Mouse (Mus musculus): Measurements from ENCODE around the gene Map7d1. TPM values are rescaled to one million over a fixed set of nuclear protein-coding genes. Genes with fewer than 3 reads are reported as not detected.

The Map7d1 gene
- 69.6 and 79.7 TPM in 2 replicates for polyA plus RNA-seq (2014; fragmentation: Nextera tagmentation; extraction: Ambion mirVana)

- peak; percentile 85 for ATAC-seq (ENCODE audit: low read depth)
- H3K4me3 ChIP-seq (ENCODE audit: low read depth, low read length) = peak within 1 kb of the TSS; percentile 100
- no peaks in the 10 kb centered on the region for H3K36me3 ChIP-seq (ENCODE audit: control insufficient read depth, insufficient read depth, low read length)
- WGBS = under 1% methylated on average over 54 of the region's 59 CpGs
- H3K9ac ChIP-seq (replicated peaks; ENCODE audit: low read depth, low read length) = peak within 1 kb of the TSS; percentile 98
- no peaks in the 10 kb centered on the region for H3K27me3 ChIP-seq (ENCODE audit: control insufficient read depth, insufficient read depth, low read length)
- peak within 1 kb of the TSS; percentile 99 for H3K4me2 ChIP-seq (ENCODE audit: low read depth, low read length)
- peaks cover 62% of the 10 kb centered on the region for H3K4me1 ChIP-seq (ENCODE audit: control insufficient read depth, insufficient read depth, low read length)
- H3K9me3 ChIP-seq (ENCODE audit: control insufficient read depth, low read length) = no peaks in the 10 kb centered on the region
- H3K27ac ChIP-seq (ENCODE audit: low read depth, low read length) = peak within 1 kb of the TSS; percentile 86
Measured at GRCm38 (mm10) chr4:126256131-126256791, at the start of gene Map7d1. Gene Map7d1 (minus strand): TSS chr4:126256343.

GRCm38 (mm10) chr4:126305428-126305827 lies 49.3 kb upstream of the Map7d1 start:
- Histone ChIP-seq H3K36me3 (ENCODE audit: control insufficient read depth, insufficient read depth, low read length) (no peaks in the 10 kb centered on the region), H3K9me3 (ENCODE audit: control insufficient read depth, low read length) (no peaks in the 10 kb centered on the region), H3K27me3 (ENCODE audit: control insufficient read depth, insufficient read depth, low read length) (peaks cover 22% of the 10 kb centered on the region), H3K4me2 (ENCODE audit: low read depth, low read length) (no peak overlapping the region), H3K4me3 (ENCODE audit: low read depth, low read length) (no peak overlapping the region), H3K9ac (replicated peaks; ENCODE audit: low read depth, low read length) (no peak overlapping the region), H3K27ac (ENCODE audit: low read depth, low read length) (no peak overlapping the region), H3K4me1 (ENCODE audit: control insufficient read depth, insufficient read depth, low read length) (peaks cover 11% of the 10 kb centered on the region)
- ATAC-seq (ENCODE audit: low read depth) = no peak
- 100% methylated on average over 1 of the region's 1 CpGs for WGBS

GRCm38 (mm10) chr4:126303877-126304276 lies 47.7 kb upstream of the Map7d1 start:
- H3K9ac ChIP-seq (replicated peaks; ENCODE audit: low read depth, low read length) = no peak overlapping the region
- H3K4me2 ChIP-seq (ENCODE audit: low read depth, low read length) = no peak overlapping the region
- no peaks in the 10 kb centered on the region for H3K36me3 ChIP-seq (ENCODE audit: control insufficient read depth, insufficient read depth, low read length)
- 52% methylated on average over 4 of the region's 4 CpGs for WGBS
- H3K9me3 ChIP-seq (ENCODE audit: control insufficient read depth, low read length) = no peaks in the 10 kb centered on the region
- peaks cover 11% of the 10 kb centered on the region; the same call in 1 of the 2 replicates for H3K4me1 ChIP-seq (ENCODE audit: control insufficient read depth, insufficient read depth, low read length)
- peaks cover 30% of the 10 kb centered on the region for H3K27me3 ChIP-seq (ENCODE audit: control insufficient read depth, insufficient read depth, low read length)
- no peak overlapping the region for H3K4me3 ChIP-seq (ENCODE audit: low read depth, low read length)
- ATAC-seq (ENCODE audit: low read depth) = no peak
- no peak overlapping the region for H3K27ac ChIP-seq (ENCODE audit: low read depth, low read length)

GRCm38 (mm10) chr4:126301584-126302309 lies 45.6 kb upstream of the Map7d1 start:
- no peak for ATAC-seq (ENCODE audit: low read depth)
- peaks cover 33% of the 10 kb centered on the region for H3K27me3 ChIP-seq (ENCODE audit: control insufficient read depth, insufficient read depth, low read length)

GRCm38 (mm10) chr4:126300916-126301583 lies 44.9 kb upstream of the Map7d1 start:
- Histone ChIP-seq H3K36me3 (ENCODE audit: control insufficient read depth, insufficient read depth, low read length) (no peaks in the 10 kb centered on the region), H3K4me3 (ENCODE audit: low read depth, low read length) (peak overlapping the region; percentile 3; the same call in 1 of the 2 replicates), H3K4me2 (ENCODE audit: low read depth, low read length) (peak overlapping the region; percentile 34), H3K9me3 (ENCODE audit: control insufficient read depth, low read length) (no peaks in the 10 kb centered on the region), H3K9ac (replicated peaks; ENCODE audit: low read depth, low read length) (0 out of 2 replicates have a peak overlapping the region, but pooled peaks have one; percentile 32), H3K27me3 (ENCODE audit: control insufficient read depth, insufficient read depth, low read length) (peaks cover 33% of the 10 kb centered on the region), H3K4me1 (ENCODE audit: control insufficient read depth, insufficient read depth, low read length) (peaks cover 18% of the 10 kb centered on the region; the same call in 1 of the 2 replicates), H3K27ac (ENCODE audit: low read depth, low read length) (no peak overlapping the region)
- no peak for ATAC-seq (ENCODE audit: low read depth)
- WGBS = 1% methylated on average over 48 of the region's 50 CpGs

More at GRCm38 (mm10) chr4:126301584-126302309, 45.6 kb upstream of the Map7d1 start:
- Histone ChIP-seq H3K9ac (replicated peaks; ENCODE audit: low read depth, low read length) (no peak overlapping the region), H3K4me2 (ENCODE audit: low read depth, low read length) (peak overlapping the region; percentile 34; the same call in 1 of the 2 replicates), H3K27ac (ENCODE audit: low read depth, low read length) (no peak overlapping the region), H3K4me3 (ENCODE audit: low read depth, low read length) (peak overlapping the region; percentile 3; the same call in 1 of the 2 replicates), H3K36me3 (ENCODE audit: control insufficient read depth, insufficient read depth, low read length) (no peaks in the 10 kb centered on the region), H3K4me1 (ENCODE audit: control insufficient read depth, insufficient read depth, low read length) (peaks cover 15% of the 10 kb centered on the region; the same call in 1 of the 2 replicates), H3K9me3 (ENCODE audit: control insufficient read depth, low read length) (no peaks in the 10 kb centered on the region)
- 4% methylated on average over 27 of the region's 27 CpGs for WGBS

- H3K4me3 ChIP-seq (ENCODE audit: low read depth, low read length) = peak overlapping the region; percentile 27
- H3K27ac ChIP-seq (ENCODE audit: low read depth, low read length) = no peak overlapping the region; the same call in 1 of the 2 replicates
- H3K27me3 ChIP-seq (ENCODE audit: control insufficient read depth, insufficient read depth, low read length) = peaks cover 23% of the 10 kb centered on the region
- peaks cover 15% of the 10 kb centered on the region; the same call in 1 of the 2 replicates for H3K4me1 ChIP-seq (ENCODE audit: control insufficient read depth, insufficient read depth, low read length)
- H3K4me2 ChIP-seq (ENCODE audit: low read depth, low read length) = peak overlapping the region; percentile 59
- H3K9me3 ChIP-seq (ENCODE audit: control insufficient read depth, low read length) = no peaks in the 10 kb centered on the region
- ATAC-seq (ENCODE audit: low read depth) = no peak
- peak overlapping the region; percentile 52 for H3K9ac ChIP-seq (replicated peaks; ENCODE audit: low read depth, low read length)
- no peaks in the 10 kb centered on the region for H3K36me3 ChIP-seq (ENCODE audit: control insufficient read depth, insufficient read depth, low read length)
- WGBS = under 1% methylated on average over 34 of the region's 34 CpGs
Measured at GRCm38 (mm10) chr4:126296617-126297101, 40.5 kb upstream of the Map7d1 start.

- Histone ChIP-seq H3K9ac (replicated peaks; ENCODE audit: low read depth, low read length) (no peak overlapping the region), H3K4me2 (ENCODE audit: low read depth, low read length) (no peak overlapping the region), H3K36me3 (ENCODE audit: control insufficient read depth, insufficient read depth, low read length) (no peaks in the 10 kb centered on the region), H3K27ac (ENCODE audit: low read depth, low read length) (no peak overlapping the region), H3K4me3 (ENCODE audit: low read depth, low read length) (no peak overlapping the region), H3K27me3 (ENCODE audit: control insufficient read depth, insufficient read depth, low read length) (peaks cover 17% of the 10 kb centered on the region), H3K9me3 (ENCODE audit: control insufficient read depth, low read length) (no peaks in the 10 kb centered on the region), H3K4me1 (ENCODE audit: control insufficient read depth, insufficient read depth, low read length) (peaks cover 8% of the 10 kb centered on the region; the same call in 1 of the 2 replicates)
- ATAC-seq (ENCODE audit: low read depth) = no peak
- WGBS = 36% methylated on average over 4 of the region's 4 CpGs
Measured at GRCm38 (mm10) chr4:126295937-126296336, 39.8 kb upstream of the Map7d1 start.

- 75% methylated on average over 6 of the region's 6 CpGs for WGBS
- H3K9ac ChIP-seq (replicated peaks; ENCODE audit: low read depth, low read length) = no peak overlapping the region
- H3K36me3 ChIP-seq (ENCODE audit: control insufficient read depth, insufficient read depth, low read length) = no peaks in the 10 kb centered on the region
- H3K4me3 ChIP-seq (ENCODE audit: low read depth, low read length) = no peak overlapping the region
- no peak for ATAC-seq (ENCODE audit: low read depth)
- peaks cover 9% of the 10 kb centered on the region for H3K27me3 ChIP-seq (ENCODE audit: control insufficient read depth, insufficient read depth, low read length)
- H3K27ac ChIP-seq (ENCODE audit: low read depth, low read length) = no peak overlapping the region
- H3K4me2 ChIP-seq (ENCODE audit: low read depth, low read length) = no peak overlapping the region
- H3K4me1 ChIP-seq (ENCODE audit: control insufficient read depth, insufficient read depth, low read length) = peaks cover 7% of the 10 kb centered on the region; the same call in 1 of the 2 replicates
- no peaks in the 10 kb centered on the region for H3K9me3 ChIP-seq (ENCODE audit: control insufficient read depth, low read length)
Measured at GRCm38 (mm10) chr4:126295152-126295551, 39.0 kb upstream of the Map7d1 start.

Measured in neural tube, embryonic 14.5 days (tissue).